Mouse (Mus musculus): Measurements from ENCODE around the gene Svep1. TPM values are rescaled to one million over a fixed set of nuclear protein-coding genes. Genes with fewer than 3 reads are reported as not detected.

Svep1 gene
- polyA plus RNA-seq (2014; fragmentation: Nextera tagmentation; extraction: Ambion mirVana), result 9.7 and 11.0 TPM in 2 replicates

DNA sequence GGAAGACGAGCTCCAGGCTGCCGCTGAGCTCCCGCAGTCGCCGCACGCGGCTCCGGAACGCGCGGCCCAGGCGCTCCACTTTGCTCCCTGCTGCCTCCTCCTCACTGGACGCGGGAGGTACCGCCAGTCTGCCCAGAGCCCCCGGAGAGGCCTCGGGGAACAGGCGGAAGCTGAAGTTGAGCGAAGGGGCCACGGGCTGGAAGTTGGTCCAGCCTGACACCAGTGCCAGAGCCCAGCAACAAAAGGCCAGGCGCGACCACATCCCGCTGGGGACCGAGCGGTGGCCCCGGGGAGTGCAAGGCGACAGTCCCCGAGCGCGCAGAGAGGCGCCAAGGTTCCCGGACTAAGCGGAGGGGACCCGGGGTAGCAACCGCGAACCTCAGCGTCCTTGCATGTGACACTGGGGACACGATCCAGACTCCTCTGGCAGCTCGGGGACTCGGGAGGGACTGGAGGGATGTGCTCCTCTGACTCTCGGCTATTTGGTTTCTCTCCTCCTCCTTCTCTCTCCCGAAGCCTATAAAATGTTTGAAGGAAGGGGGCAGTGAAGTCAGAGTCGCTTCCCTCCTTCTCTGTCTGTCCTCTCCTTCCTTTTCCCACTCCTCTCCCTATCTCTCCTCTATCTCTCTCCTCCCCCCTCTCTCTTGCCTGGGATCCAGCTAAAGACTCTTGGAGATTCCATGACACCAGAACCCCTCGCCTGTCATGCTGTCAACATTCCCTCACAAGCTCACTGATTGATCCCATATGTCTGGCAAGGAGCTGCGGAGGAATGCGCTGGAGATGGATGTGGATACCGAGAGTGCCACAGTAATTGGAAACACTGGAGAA is at the start of gene Svep1:
Gene Svep1, minus strand, starts transcription at position 745 of the 831 bp plus-strand sequence.
- Histone ChIP-seq H3K36me3 (ENCODE audit: control insufficient read depth, insufficient read depth, low read length) (no peaks in the 10 kb centered on the region), H3K9ac (replicated peaks; ENCODE audit: low read depth, low read length) (peak within 1 kb of the TSS; percentile 47), H3K4me1 (ENCODE audit: control insufficient read depth, insufficient read depth, low read length) (peaks cover 9% of the 10 kb centered on the region; the same call in 1 of the 2 replicates), H3K4me2 (replicated peaks; ENCODE audit: low read depth, low read length) (peak within 1 kb of the TSS; percentile 85), H3K27me3 (ENCODE audit: control insufficient read depth, insufficient read depth, low read length) (no peaks in the 10 kb centered on the region), H3K27ac (ENCODE audit: low read length) (peak within 1 kb of the TSS; percentile 59; the same call in 1 of the 2 replicates), H3K4me3 (ENCODE audit: low read depth, low read length) (peak within 1 kb of the TSS; percentile 57), H3K9me3 (ENCODE audit: control insufficient read depth, low read depth, low read length) (no peaks in the 10 kb centered on the region)
- peak; percentile 42; the same call in 1 of the 2 replicates for ATAC-seq (ENCODE audit: insufficient number of reproducible peaks, insufficient read depth, low FRiP score, low read depth)
- WGBS, result under 1% methylated on average over 47 of the region's 47 CpGs

DNA sequence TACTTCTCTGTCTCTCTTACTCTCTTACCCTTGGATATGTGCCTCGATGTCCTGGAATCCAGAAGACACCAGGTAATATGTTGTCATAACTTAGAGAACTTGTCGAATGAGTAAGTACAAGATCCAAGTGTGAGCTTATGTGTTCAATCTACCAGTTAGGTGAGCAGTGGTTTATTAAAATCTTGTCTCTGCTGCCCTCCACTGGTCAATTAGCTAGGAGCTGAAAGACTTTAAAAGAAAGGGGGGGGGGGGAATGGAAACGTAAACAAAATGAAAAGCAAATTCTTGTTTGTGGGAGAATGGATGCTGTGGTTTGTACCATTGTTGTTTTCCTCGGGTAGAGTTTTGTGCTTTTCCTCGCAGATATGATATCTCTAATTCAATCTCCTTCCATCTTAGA is 46.8 kb upstream of the Svep1 start:
- no peak overlapping the region for H3K4me3 ChIP-seq (ENCODE audit: low read depth, low read length)
- H3K27me3 ChIP-seq (ENCODE audit: control insufficient read depth, insufficient read depth, low read length), result no peaks in the 10 kb centered on the region
- H3K36me3 ChIP-seq (ENCODE audit: control insufficient read depth, insufficient read depth, low read length), result no peaks in the 10 kb centered on the region
- no peak overlapping the region for H3K9ac ChIP-seq (replicated peaks; ENCODE audit: low read depth, low read length)
- WGBS, result 27% methylated on average over 5 of the region's 5 CpGs
- no peak for ATAC-seq (ENCODE audit: insufficient number of reproducible peaks, insufficient read depth, low FRiP score, low read depth)
- H3K9me3 ChIP-seq (ENCODE audit: control insufficient read depth, low read depth, low read length), result no peaks in the 10 kb centered on the region
- no peak overlapping the region for H3K4me2 ChIP-seq (replicated peaks; ENCODE audit: low read depth, low read length)
- H3K4me1 ChIP-seq (ENCODE audit: control insufficient read depth, insufficient read depth, low read length), result no peaks in the 10 kb centered on the region
- H3K27ac ChIP-seq (ENCODE audit: low read length), result no peak overlapping the region

DNA sequence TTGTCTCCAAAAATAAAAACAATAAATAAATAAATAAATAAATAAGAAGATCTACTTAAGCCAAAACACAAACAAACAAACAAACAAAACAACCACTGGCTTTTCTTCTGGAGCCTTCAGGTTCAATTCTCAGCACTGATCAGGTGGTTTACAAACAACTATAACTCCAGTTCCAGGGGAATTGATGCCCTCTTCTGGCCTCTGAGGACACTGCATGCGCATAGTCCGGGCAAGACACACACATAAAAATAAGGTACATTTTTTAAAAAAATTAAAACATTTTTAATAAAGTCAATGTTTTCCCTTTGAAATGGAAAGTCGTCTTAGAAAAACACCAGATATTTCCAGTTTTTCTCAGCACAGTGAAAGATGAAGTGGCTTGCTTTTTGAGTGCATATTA is 45.7 kb upstream of the Svep1 start:
- 85% methylated on average over 3 of the region's 3 CpGs for WGBS
- H3K27me3 ChIP-seq (ENCODE audit: control insufficient read depth, insufficient read depth, low read length), result no peaks in the 10 kb centered on the region
- H3K27ac ChIP-seq (ENCODE audit: low read length), result no peak overlapping the region
- no peak for ATAC-seq (ENCODE audit: insufficient number of reproducible peaks, insufficient read depth, low FRiP score, low read depth)
- no peak overlapping the region for H3K4me2 ChIP-seq (replicated peaks; ENCODE audit: low read depth, low read length)
- H3K4me3 ChIP-seq (ENCODE audit: low read depth, low read length), result no peak overlapping the region
- no peaks in the 10 kb centered on the region for H3K9me3 ChIP-seq (ENCODE audit: control insufficient read depth, low read depth, low read length)
- no peaks in the 10 kb centered on the region for H3K4me1 ChIP-seq (ENCODE audit: control insufficient read depth, insufficient read depth, low read length)
- H3K36me3 ChIP-seq (ENCODE audit: control insufficient read depth, insufficient read depth, low read length), result no peaks in the 10 kb centered on the region
- no peak overlapping the region for H3K9ac ChIP-seq (replicated peaks; ENCODE audit: low read depth, low read length)

DNA sequence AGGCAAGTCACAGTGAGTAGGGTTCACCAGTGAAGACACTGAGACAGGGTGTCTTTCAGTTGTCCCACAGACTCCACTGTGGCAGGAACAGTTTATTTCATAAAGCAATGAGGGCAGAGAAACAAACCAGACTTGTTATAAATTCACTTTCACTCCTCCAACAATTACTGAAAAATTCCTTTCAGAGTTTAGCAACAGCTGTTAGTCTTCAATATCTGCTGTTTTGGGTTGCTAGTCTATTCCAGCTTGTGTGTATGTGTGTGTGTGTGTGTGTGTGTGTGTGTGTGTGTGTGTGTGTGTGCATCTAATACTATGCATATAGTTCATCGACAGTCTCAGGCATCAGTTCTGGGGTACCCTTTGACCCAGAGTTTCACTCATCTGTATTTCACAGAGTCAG is 38.9 kb upstream of the Svep1 start:
- no peak overlapping the region for H3K4me3 ChIP-seq (ENCODE audit: low read depth, low read length)
- no peaks in the 10 kb centered on the region for H3K9me3 ChIP-seq (ENCODE audit: control insufficient read depth, low read depth, low read length)
- H3K4me1 ChIP-seq (ENCODE audit: control insufficient read depth, insufficient read depth, low read length), result peaks cover 4% of the 10 kb centered on the region; the same call in 1 of the 2 replicates
- peak overlapping the region; percentile 70; the same call in 1 of the 2 replicates for H3K27ac ChIP-seq (ENCODE audit: low read length)
- no peak overlapping the region for H3K4me2 ChIP-seq (replicated peaks; ENCODE audit: low read depth, low read length)
- no peaks in the 10 kb centered on the region for H3K36me3 ChIP-seq (ENCODE audit: control insufficient read depth, insufficient read depth, low read length)
- no peak overlapping the region for H3K9ac ChIP-seq (replicated peaks; ENCODE audit: low read depth, low read length)
- H3K27me3 ChIP-seq (ENCODE audit: control insufficient read depth, insufficient read depth, low read length), result no peaks in the 10 kb centered on the region
- ATAC-seq (ENCODE audit: insufficient number of reproducible peaks, insufficient read depth, low FRiP score, low read depth), result no peak
- WGBS, result 69% methylated on average over 1 of the region's 1 CpGs

DNA sequence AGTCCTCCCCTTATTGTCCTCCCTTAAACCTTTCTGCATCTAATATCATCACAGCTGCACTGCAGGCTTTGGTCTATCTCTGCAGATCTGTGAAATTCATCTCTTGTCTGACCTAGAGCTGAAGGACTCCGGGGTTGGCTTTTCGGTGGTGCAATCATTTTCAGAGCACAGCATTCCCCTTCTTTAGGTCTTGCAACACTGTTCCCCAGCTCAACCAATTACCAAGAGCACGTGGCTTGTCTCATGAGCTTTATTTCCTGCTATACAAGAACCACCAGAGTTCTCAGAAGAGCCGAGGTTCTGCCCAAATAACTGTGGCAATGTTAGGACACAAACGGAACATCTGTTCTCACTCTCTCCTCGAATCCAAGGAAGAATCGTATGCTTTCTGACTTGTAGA is 33.8 kb upstream of the Svep1 start:
- WGBS, result 75% methylated on average over 7 of the region's 7 CpGs
- no peaks in the 10 kb centered on the region for H3K9me3 ChIP-seq (ENCODE audit: control insufficient read depth, low read depth, low read length)
- H3K4me2 ChIP-seq (replicated peaks; ENCODE audit: low read depth, low read length), result no peak overlapping the region
- no peak overlapping the region for H3K9ac ChIP-seq (replicated peaks; ENCODE audit: low read depth, low read length)
- H3K27me3 ChIP-seq (ENCODE audit: control insufficient read depth, insufficient read depth, low read length), result no peaks in the 10 kb centered on the region
- no peaks in the 10 kb centered on the region for H3K36me3 ChIP-seq (ENCODE audit: control insufficient read depth, insufficient read depth, low read length)
- H3K4me1 ChIP-seq (ENCODE audit: control insufficient read depth, insufficient read depth, low read length), result no peaks in the 10 kb centered on the region
- ATAC-seq (ENCODE audit: insufficient number of reproducible peaks, insufficient read depth, low FRiP score, low read depth), result no peak
- no peak overlapping the region for H3K4me3 ChIP-seq (ENCODE audit: low read depth, low read length)
- H3K27ac ChIP-seq (ENCODE audit: low read length), result no peak overlapping the region

DNA sequence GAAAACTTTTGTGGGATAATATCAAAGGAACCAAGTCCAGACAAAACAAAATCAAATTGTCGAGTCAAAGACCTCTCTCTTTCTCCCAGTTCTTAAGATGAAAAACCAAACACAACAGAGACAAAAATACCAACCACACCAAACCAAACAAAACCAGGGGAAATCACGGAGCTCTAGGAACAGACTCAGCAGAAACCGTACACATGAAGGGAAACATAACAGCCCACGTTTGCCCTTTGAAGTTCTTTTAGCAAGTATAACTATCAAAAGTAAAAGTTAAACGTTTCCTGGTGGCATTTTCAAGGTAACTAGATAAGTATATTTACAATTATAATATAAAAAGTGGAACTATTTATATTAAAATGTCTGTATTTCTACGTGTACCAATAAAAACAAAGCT is 29.2 kb upstream of the Svep1 start:
- H3K9ac ChIP-seq (replicated peaks; ENCODE audit: low read depth, low read length), result no peak overlapping the region
- H3K4me1 ChIP-seq (ENCODE audit: control insufficient read depth, insufficient read depth, low read length), result no peaks in the 10 kb centered on the region
- H3K27me3 ChIP-seq (ENCODE audit: control insufficient read depth, insufficient read depth, low read length), result no peaks in the 10 kb centered on the region
- H3K9me3 ChIP-seq (ENCODE audit: control insufficient read depth, low read depth, low read length), result no peaks in the 10 kb centered on the region
- no peak for ATAC-seq (ENCODE audit: insufficient number of reproducible peaks, insufficient read depth, low FRiP score, low read depth)
- no peak overlapping the region for H3K4me3 ChIP-seq (ENCODE audit: low read depth, low read length)
- 41% methylated on average over 6 of the region's 6 CpGs for WGBS
- H3K4me2 ChIP-seq (replicated peaks; ENCODE audit: low read depth, low read length), result no peak overlapping the region
- no peak overlapping the region for H3K27ac ChIP-seq (ENCODE audit: low read length)
- no peaks in the 10 kb centered on the region for H3K36me3 ChIP-seq (ENCODE audit: control insufficient read depth, insufficient read depth, low read length)

DNA sequence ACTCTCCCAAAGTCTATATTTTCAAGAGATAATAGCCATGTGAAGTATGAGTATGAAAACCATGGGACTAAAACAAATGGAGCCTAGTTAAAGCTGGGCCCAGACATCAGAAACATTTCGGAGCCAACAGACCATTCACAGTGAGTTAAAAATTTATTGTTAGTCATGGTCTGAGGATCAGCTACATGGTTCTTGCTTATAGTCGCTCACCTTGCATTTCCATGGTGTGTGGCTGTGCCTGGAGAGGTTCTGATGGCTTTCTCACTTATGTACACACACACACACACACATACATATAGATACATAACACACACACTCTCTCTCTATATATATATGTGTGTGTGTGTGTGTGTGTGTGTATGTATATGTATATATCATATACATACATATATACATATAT is 16.8 kb upstream of the Svep1 start:
- Histone ChIP-seq H3K27me3 (ENCODE audit: control insufficient read depth, insufficient read depth, low read length) (no peaks in the 10 kb centered on the region), H3K4me2 (replicated peaks; ENCODE audit: low read depth, low read length) (no peak overlapping the region), H3K27ac (ENCODE audit: low read length) (no peak overlapping the region), H3K4me1 (ENCODE audit: control insufficient read depth, insufficient read depth, low read length) (no peaks in the 10 kb centered on the region), H3K4me3 (ENCODE audit: low read depth, low read length) (no peak overlapping the region), H3K9ac (replicated peaks; ENCODE audit: low read depth, low read length) (no peak overlapping the region), H3K36me3 (ENCODE audit: control insufficient read depth, insufficient read depth, low read length) (no peaks in the 10 kb centered on the region), H3K9me3 (ENCODE audit: control insufficient read depth, low read depth, low read length) (no peaks in the 10 kb centered on the region)
- no peak for ATAC-seq (ENCODE audit: insufficient number of reproducible peaks, insufficient read depth, low FRiP score, low read depth)
- 91% methylated on average over 2 of the region's 2 CpGs for WGBS

DNA sequence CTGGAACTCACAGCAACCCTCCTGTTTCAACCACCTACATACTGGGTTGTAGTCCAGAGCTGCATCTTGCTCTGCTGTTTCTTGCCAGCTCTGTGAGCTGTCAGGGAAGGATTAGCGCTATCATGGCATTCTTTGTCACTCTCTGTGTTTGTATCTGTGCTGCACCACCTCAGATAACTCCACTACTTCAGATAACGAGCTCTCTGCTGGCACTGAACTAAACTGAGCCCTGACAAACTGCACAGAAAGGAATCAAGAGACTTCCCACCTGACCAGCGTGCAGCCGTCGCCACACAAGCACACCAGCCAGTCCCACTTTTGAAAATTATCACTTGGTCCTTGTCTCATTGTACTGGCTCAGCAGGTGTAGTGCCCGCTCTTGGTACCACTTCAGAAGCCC is 4.7 kb upstream of the Svep1 start:
- no peak for ATAC-seq (ENCODE audit: insufficient number of reproducible peaks, insufficient read depth, low FRiP score, low read depth)
- Histone ChIP-seq H3K9me3 (ENCODE audit: control insufficient read depth, low read depth, low read length) (no peaks in the 10 kb centered on the region), H3K9ac (replicated peaks; ENCODE audit: low read depth, low read length) (no peak overlapping the region), H3K4me1 (ENCODE audit: control insufficient read depth, insufficient read depth, low read length) (peaks cover 5% of the 10 kb centered on the region; the same call in 1 of the 2 replicates), H3K4me2 (replicated peaks; ENCODE audit: low read depth, low read length) (no peak overlapping the region), H3K4me3 (ENCODE audit: low read depth, low read length) (no peak overlapping the region), H3K27me3 (ENCODE audit: control insufficient read depth, insufficient read depth, low read length) (no peaks in the 10 kb centered on the region), H3K27ac (ENCODE audit: low read length) (no peak overlapping the region), H3K36me3 (ENCODE audit: control insufficient read depth, insufficient read depth, low read length) (no peaks in the 10 kb centered on the region)
- 52% methylated on average over 6 of the region's 6 CpGs for WGBS

All from stomach, embryonic 14.5 days (tissue).